Mouse (Mus musculus): ENCODE results near the gene Btbd9. TPM values are rescaled to one million over a fixed set of nuclear protein-coding genes. Genes with fewer than 3 reads are reported as not detected.
A peak's percentile ranks its signal among the peaks of the same experiment; 100 is the strongest.

The Btbd9 gene
- polyA plus RNA-seq, 1 experiment from 2014 or later, result 164 TPM

DNA sequence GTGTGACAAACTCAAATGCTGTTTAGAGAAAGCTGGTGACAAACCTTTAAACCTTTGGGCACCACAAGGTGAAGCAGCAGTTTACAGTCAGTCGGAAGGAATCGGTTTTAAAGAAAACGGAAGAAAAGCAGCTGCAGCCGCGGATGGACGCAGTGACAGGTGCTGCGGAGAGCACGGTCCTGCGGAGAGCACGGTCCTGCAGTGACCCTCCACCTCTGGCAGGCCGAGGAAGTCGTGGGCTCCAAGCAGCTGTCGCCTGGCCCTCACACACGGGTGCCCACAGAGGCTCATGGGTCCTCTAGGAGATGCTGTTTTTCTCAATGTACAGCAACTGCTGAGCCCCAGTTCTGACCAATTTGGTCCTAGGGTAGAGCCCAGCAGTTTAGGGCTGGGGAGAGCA is 354.6 kb downstream of the Btbd9 start:
- Histone ChIP-seq H3K27me3 (ENCODE audit: control insufficient read depth, insufficient read depth, low read depth, low read length) (no peaks in the 10 kb centered on the region), H3K4me3 (ENCODE audit: low read depth, low read length) (no peak overlapping the region), H3K4me1 (ENCODE audit: control insufficient read depth, insufficient read depth, low read length) (peaks cover 27% of the 10 kb centered on the region), H3K9ac (ENCODE audit: low read depth, low read length) (0 out of 2 replicates have a peak overlapping the region, but pooled peaks have one; percentile 41), H3K9me3 (replicated peaks; ENCODE audit: control insufficient read depth, low read length, poor library complexity, severe bottlenecking) (no peaks in the 10 kb centered on the region), H3K4me2 (ENCODE audit: low read length) (no peak overlapping the region), H3K36me3 (ENCODE audit: control insufficient read depth, insufficient read depth, low read length) (peaks cover 6% of the 10 kb centered on the region), H3K27ac (ENCODE audit: low read length) (no peak overlapping the region)
- no peak for ATAC-seq
- WGBS, result 71% methylated on average over 14 of the region's 14 CpGs

DNA sequence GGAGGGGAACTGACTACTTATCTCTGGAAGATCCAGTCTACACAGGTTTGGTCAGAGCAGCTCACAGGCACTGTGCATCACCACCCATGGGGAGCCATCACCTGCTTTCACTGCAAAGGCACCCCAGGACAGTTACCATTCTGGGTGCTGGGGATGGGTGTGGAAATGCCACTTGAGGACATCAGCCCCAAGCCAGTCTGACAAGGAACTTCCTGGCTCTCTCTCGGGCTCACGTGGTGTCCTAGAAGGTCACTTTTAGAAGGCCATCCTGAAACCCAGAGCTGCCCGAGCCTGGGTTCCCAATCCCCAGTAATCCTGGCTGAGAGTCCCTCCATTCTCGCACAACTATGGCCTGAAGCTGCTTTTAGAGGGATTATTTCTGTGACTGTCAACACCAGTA is 360.5 kb downstream of the Btbd9 start:
- Histone ChIP-seq H3K27me3 (ENCODE audit: control insufficient read depth, insufficient read depth, low read depth, low read length) (no peaks in the 10 kb centered on the region), H3K4me2 (ENCODE audit: low read length) (no peak overlapping the region), H3K4me3 (ENCODE audit: low read depth, low read length) (no peak overlapping the region), H3K9me3 (replicated peaks; ENCODE audit: control insufficient read depth, low read length, poor library complexity, severe bottlenecking) (no peaks in the 10 kb centered on the region), H3K4me1 (ENCODE audit: control insufficient read depth, insufficient read depth, low read length) (no peaks in the 10 kb centered on the region; the same call in 1 of the 2 replicates), H3K36me3 (ENCODE audit: control insufficient read depth, insufficient read depth, low read length) (peaks cover 6% of the 10 kb centered on the region), H3K27ac (ENCODE audit: low read length) (no peak overlapping the region), H3K9ac (ENCODE audit: low read depth, low read length) (no peak overlapping the region)
- whole genome bisulfite sequencing, result 58% methylated on average over 4 of the region's 4 CpGs
- no peak for ATAC-seq

DNA sequence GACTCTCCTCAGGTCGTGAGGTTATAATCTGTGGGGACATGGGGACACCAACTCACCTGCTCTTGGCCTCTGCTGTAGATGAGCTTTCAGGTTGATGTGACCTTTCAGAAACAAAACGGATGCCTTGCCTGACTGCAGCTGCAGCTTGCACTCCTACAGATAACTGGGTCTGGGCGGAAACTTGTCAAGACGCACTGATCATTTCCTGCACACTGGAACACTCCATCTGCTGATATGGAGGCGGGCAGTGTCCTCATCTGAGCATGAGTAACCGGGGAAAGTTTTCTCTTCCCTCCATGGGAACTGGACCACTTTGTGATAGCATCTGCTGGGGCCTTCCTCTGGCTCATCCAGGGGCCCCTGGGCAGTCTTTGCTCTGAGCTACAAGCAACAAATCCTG is 361.9 kb downstream of the Btbd9 start:
- no peak overlapping the region for H3K27ac ChIP-seq (ENCODE audit: low read length)
- no peak for ATAC-seq
- H3K36me3 ChIP-seq (ENCODE audit: control insufficient read depth, insufficient read depth, low read length), result peaks cover 4% of the 10 kb centered on the region; the same call in 1 of the 2 replicates
- H3K4me2 ChIP-seq (ENCODE audit: low read length), result no peak overlapping the region
- WGBS, result 85% methylated on average over 6 of the region's 6 CpGs
- no peaks in the 10 kb centered on the region for H3K9me3 ChIP-seq (replicated peaks; ENCODE audit: control insufficient read depth, low read length, poor library complexity, severe bottlenecking)
- H3K4me3 ChIP-seq (ENCODE audit: low read depth, low read length), result no peak overlapping the region
- no peaks in the 10 kb centered on the region; the same call in 1 of the 2 replicates for H3K4me1 ChIP-seq (ENCODE audit: control insufficient read depth, insufficient read depth, low read length)
- H3K27me3 ChIP-seq (ENCODE audit: control insufficient read depth, insufficient read depth, low read depth, low read length), result no peaks in the 10 kb centered on the region
- H3K9ac ChIP-seq (ENCODE audit: low read depth, low read length), result no peak overlapping the region

DNA sequence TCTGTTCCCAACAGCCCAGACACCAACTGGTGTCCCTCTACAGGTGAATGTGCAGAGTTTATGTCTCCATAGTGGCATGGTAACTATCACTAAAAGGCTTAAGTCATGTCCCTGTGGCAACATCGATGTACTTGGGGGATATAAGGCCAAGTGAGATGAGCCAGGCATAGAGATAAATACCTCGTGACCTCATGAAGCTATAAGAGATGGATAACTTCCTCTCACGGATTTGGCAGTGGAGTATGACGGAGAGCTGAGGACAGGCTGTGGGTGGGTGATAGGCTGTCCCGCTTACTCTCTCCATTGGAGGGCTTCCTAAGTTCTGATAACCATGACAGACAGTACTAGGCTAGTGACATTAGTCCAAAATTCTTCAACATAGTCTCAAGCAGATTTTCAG is 362.9 kb downstream of the Btbd9 start:
- Histone ChIP-seq H3K36me3 (ENCODE audit: control insufficient read depth, insufficient read depth, low read length) (peaks cover 4% of the 10 kb centered on the region; the same call in 1 of the 2 replicates), H3K4me2 (ENCODE audit: low read length) (no peak overlapping the region), H3K9me3 (replicated peaks; ENCODE audit: control insufficient read depth, low read length, poor library complexity, severe bottlenecking) (no peaks in the 10 kb centered on the region), H3K27ac (ENCODE audit: low read length) (no peak overlapping the region), H3K4me1 (ENCODE audit: control insufficient read depth, insufficient read depth, low read length) (no peaks in the 10 kb centered on the region; the same call in 1 of the 2 replicates), H3K9ac (ENCODE audit: low read depth, low read length) (no peak overlapping the region), H3K4me3 (ENCODE audit: low read depth, low read length) (no peak overlapping the region), H3K27me3 (ENCODE audit: control insufficient read depth, insufficient read depth, low read depth, low read length) (no peaks in the 10 kb centered on the region)
- WGBS, result 94% methylated on average over 5 of the region's 5 CpGs
- ATAC-seq, result no peak

DNA sequence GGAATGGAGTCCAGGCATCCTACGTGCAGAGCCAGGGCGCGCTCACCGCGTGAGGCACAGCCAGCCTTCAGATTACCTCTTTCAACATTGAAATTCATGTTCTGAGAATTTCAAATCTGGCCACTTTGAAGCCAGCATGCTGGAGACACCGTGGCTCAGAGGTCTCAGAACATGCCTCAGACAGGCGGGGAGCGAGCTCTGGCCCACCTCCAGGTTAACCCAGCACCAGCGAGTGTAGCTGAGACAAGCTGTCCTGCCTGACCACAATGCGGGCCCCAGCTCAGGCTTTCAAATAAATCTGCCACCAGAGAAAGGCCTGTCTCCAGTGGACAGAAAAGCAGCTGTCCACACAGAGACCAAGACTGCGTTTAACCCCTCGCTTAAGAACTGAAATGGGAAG is 363.6 kb downstream of the Btbd9 start:
- Histone ChIP-seq H3K27me3 (ENCODE audit: control insufficient read depth, insufficient read depth, low read depth, low read length) (no peaks in the 10 kb centered on the region), H3K27ac (ENCODE audit: low read length) (0 out of 2 replicates have a peak overlapping the region, but pooled peaks have one; percentile 41), H3K9me3 (replicated peaks; ENCODE audit: control insufficient read depth, low read length, poor library complexity, severe bottlenecking) (no peaks in the 10 kb centered on the region), H3K4me3 (ENCODE audit: low read depth, low read length) (no peak overlapping the region), H3K4me1 (ENCODE audit: control insufficient read depth, insufficient read depth, low read length) (no peaks in the 10 kb centered on the region; the same call in 1 of the 2 replicates), H3K36me3 (ENCODE audit: control insufficient read depth, insufficient read depth, low read length) (no peaks in the 10 kb centered on the region), H3K4me2 (ENCODE audit: low read length) (no peak overlapping the region), H3K9ac (ENCODE audit: low read depth, low read length) (no peak overlapping the region)
- WGBS, result 67% methylated on average over 12 of the region's 12 CpGs
- no peak for ATAC-seq

DNA sequence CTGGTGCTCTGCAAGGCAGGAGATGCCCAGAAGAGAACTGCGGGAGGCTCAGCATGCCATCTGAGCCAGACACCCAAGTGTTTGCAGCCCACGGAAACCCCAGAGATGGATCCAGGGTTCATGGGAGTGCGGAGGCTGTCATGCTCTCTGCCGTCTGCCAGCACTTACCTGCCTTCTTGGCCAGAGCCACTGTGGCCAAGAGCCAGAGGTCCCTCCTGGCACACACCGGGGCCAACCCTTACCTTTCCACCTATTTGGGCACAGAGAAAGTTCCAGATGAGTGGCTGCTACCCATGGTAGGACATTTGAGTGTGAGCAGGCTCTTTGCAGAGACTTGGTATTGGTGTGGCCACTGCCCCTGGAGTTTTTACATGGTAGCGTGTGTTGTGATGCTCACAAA is 365.4 kb downstream of the Btbd9 start:
- Histone ChIP-seq H3K4me3 (ENCODE audit: low read depth, low read length) (no peak overlapping the region), H3K4me1 (ENCODE audit: control insufficient read depth, insufficient read depth, low read length) (peaks cover 5% of the 10 kb centered on the region; the same call in 1 of the 2 replicates), H3K9ac (ENCODE audit: low read depth, low read length) (no peak overlapping the region), H3K36me3 (ENCODE audit: control insufficient read depth, insufficient read depth, low read length) (no peaks in the 10 kb centered on the region), H3K4me2 (ENCODE audit: low read length) (no peak overlapping the region), H3K27me3 (ENCODE audit: control insufficient read depth, insufficient read depth, low read depth, low read length) (no peaks in the 10 kb centered on the region), H3K27ac (ENCODE audit: low read length) (no peak overlapping the region), H3K9me3 (replicated peaks; ENCODE audit: control insufficient read depth, low read length, poor library complexity, severe bottlenecking) (no peaks in the 10 kb centered on the region)
- WGBS, result 95% methylated on average over 6 of the region's 6 CpGs
- ATAC-seq, result no peak

DNA sequence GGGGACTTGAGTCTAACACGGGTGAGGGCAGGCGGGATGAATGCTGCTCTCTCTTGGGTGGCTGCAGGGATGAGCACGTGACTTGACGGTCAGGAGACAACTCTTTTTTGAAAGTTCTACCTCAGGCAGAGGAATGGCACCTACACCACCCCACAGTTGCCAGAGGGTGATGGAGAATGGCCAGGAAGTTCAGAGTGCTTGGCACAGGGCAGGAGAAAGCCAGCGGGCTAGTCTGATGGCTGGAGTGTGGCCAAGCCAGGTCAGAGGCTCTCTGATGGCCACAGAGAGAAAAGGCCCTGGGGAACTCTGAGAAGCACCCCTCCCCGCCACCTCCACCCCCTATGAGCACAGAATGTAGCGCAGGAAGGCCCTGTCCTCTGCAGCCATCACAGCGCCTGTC is 366.0 kb downstream of the Btbd9 start:
- ATAC-seq, result no peak
- Histone ChIP-seq H3K36me3 (ENCODE audit: control insufficient read depth, insufficient read depth, low read length) (no peaks in the 10 kb centered on the region), H3K9ac (ENCODE audit: low read depth, low read length) (no peak overlapping the region), H3K4me2 (ENCODE audit: low read length) (no peak overlapping the region), H3K27ac (ENCODE audit: low read length) (no peak overlapping the region), H3K4me1 (ENCODE audit: control insufficient read depth, insufficient read depth, low read length) (peaks cover 5% of the 10 kb centered on the region; the same call in 1 of the 2 replicates), H3K27me3 (ENCODE audit: control insufficient read depth, insufficient read depth, low read depth, low read length) (no peaks in the 10 kb centered on the region), H3K9me3 (replicated peaks; ENCODE audit: control insufficient read depth, low read length, poor library complexity, severe bottlenecking) (no peaks in the 10 kb centered on the region), H3K4me3 (ENCODE audit: low read depth, low read length) (no peak overlapping the region)
- 92% methylated on average over 8 of the region's 8 CpGs for whole genome bisulfite sequencing

DNA sequence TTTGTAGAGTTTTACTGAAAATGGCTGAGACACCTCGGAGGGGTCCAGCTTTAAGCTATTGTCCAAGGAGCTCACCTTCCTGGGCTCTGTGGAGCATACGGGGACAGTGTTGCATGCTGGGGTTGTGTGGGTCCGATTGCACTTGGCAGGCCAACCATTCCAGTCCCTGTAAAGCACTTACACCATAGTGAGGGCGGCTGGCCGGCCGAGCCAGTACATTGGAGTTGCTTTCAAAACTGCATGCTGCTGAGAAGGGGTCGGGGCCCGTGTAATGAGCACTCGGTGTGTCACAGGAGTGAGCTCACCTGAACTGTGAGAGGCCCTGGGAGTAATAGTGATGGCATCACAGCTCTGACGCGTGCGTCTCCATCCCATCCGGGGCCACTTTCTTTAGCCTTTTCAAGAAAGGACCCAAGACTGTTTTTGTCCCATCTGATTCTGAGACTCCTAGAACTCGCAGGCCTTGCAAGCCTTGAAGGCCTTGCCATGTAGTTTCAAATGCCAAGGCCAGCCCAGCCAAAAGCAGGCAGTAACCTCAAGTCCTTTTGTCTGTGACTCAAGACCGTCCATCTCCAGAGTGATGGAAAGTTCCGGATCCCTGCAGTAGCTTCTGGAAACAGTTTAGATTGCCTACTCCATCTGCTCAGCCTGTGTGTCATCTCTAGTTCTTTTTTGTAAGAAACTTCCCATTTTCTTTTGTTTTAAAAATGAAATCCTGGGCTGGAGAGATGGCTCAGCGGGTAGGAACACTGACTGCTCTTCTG is 371.0 kb downstream of the Btbd9 start:
- H3K4me3 ChIP-seq (ENCODE audit: low read depth, low read length), result no peak overlapping the region
- H3K4me1 ChIP-seq (ENCODE audit: control insufficient read depth, insufficient read depth, low read length), result peaks cover 42% of the 10 kb centered on the region
- no peak overlapping the region for H3K4me2 ChIP-seq (ENCODE audit: low read length)
- ATAC-seq, result no peak
- H3K27ac ChIP-seq (ENCODE audit: low read length), result 0 out of 2 replicates have a peak overlapping the region, but pooled peaks have one; percentile 5
- no peaks in the 10 kb centered on the region for H3K27me3 ChIP-seq (ENCODE audit: control insufficient read depth, insufficient read depth, low read depth, low read length)
- no peak overlapping the region for H3K9ac ChIP-seq (ENCODE audit: low read depth, low read length)
- 89% methylated on average over 17 of the region's 17 CpGs for WGBS
- H3K9me3 ChIP-seq (replicated peaks; ENCODE audit: control insufficient read depth, low read length, poor library complexity, severe bottlenecking), result no peaks in the 10 kb centered on the region
- H3K36me3 ChIP-seq (ENCODE audit: control insufficient read depth, insufficient read depth, low read length), result no peaks in the 10 kb centered on the region

DNA sequence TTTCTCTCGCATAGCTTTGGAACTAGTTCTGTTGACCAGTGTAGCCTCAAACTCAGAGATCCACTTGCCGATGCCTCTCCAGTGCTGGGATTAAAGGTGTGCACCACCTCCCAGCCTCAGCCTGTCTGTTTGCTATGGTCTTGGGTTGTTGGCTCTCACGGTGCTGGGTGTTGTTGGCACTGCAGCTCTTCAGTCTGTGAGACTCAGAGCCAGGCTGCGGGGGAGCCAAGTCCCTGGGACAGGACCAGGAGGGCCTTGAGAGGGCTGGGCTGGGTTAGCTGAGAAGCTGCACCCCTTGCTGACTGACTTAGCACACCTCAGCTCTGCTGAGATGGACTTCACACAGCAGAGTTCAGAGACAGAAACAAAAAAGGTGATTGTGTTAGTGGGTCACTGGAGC is 376.0 kb downstream of the Btbd9 start:
- 75% methylated on average over 4 of the region's 4 CpGs for WGBS
- no peak for ATAC-seq
- no peaks in the 10 kb centered on the region for H3K36me3 ChIP-seq (ENCODE audit: control insufficient read depth, insufficient read depth, low read length)
- H3K4me2 ChIP-seq (ENCODE audit: low read length), result no peak overlapping the region
- 0 out of 2 replicates have a peak overlapping the region, but pooled peaks have one; percentile 11 for H3K9ac ChIP-seq (ENCODE audit: low read depth, low read length)
- H3K4me3 ChIP-seq (ENCODE audit: low read depth, low read length), result no peak overlapping the region
- H3K4me1 ChIP-seq (ENCODE audit: control insufficient read depth, insufficient read depth, low read length), result peaks cover 81% of the 10 kb centered on the region
- H3K27me3 ChIP-seq (ENCODE audit: control insufficient read depth, insufficient read depth, low read depth, low read length), result no peaks in the 10 kb centered on the region
- H3K27ac ChIP-seq (ENCODE audit: low read length), result no peak overlapping the region
- H3K9me3 ChIP-seq (replicated peaks; ENCODE audit: control insufficient read depth, low read length, poor library complexity, severe bottlenecking), result no peaks in the 10 kb centered on the region
